Mouse (Mus musculus) fat pad, adult 2 months (tissue): ENCODE measurements around the gene Ncbp2.
A peak's percentile ranks its signal among the peaks of the same experiment; 100 is the strongest.

ENCODE experiments used
- DNase-seq: peaks from one replicate; pipeline ENCODE4 v3.0.0-alpha.2; 2011; ENCODE audit warnings: low read depth, low spot score; ENCODE audit errors: extremely low read depth

Gene Ncbp2

DNA sequence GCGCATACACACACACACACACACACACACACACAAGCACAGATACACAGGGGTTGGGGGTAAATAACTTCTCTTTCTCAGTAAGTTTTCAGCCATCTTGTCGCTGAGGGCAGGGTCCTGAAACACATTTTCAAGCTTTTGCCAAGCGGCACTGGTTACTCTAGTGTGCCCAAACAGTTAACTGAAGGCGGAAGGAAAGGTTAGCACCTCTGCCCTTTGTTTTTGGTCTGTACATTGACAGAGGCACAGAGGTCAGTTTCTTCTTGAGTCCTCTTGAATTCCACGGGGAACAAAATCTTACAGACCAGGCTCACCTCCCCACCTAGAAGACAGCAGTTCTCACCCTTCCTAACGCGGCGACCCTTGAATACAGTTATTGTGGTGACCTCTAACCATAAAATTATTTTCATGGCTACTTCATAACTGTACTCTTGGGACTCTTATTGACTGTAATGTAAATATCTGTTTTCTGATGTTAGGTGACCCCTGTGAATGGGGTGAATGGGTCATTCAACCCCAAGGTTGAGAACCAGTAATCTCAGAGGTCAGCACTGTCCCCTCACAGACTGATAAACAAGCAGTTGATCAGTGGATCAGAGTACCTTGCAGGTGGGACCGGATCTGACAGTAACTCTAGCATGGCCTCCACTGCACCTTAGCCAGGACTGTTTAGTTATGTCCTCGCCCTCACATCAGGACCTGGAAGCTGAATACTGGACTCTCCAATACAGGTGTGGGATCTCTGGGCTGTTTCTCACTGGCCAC is 60.4 kb downstream of the Ncbp2 start:
- no peak for DNase-seq

DNA sequence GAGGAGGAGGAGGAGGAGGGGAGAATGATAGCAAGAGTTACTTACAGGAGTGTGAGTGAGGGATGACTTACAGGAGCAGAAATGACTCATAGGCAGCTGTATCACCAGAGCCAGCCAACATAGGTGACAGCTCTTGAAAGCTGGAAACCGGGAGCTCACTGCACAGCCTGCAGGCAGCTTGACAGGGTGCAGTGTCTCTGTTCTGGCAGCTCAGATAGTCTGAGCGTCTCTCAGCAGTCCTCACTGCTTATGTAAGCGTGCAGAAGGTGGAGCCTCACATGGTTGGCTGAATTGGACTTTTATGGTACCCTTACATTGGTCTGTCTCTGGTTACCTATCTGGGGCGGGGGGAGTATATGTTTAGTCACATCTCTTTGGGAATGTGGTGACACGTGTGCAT is 61.6 kb downstream of the Ncbp2 start:
- DNase-seq, result peak; percentile 26

DNA sequence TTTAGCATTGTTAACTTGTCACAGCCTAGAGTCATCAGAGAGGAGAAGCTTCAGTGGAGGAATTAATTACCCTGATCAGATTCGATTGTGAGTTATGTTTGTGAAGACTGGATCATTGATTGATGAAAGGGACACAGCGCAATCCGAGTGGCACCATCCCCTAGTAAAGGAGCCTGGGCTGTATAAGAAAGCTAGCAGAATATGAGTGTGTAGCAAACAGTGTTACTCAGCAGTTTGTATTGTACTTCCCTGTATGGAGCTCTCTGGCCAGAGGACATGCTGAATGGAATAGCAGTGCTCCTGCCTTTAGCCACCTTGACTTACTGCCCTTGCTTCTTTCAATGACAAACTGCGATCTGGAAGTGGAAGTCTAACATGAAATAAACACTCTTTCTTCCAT is 62.0 kb downstream of the Ncbp2 start:
- no peak for DNase-seq
